Mouse (Mus musculus) brown adipose tissue, adult 24 weeks (tissue): ENCODE results near the gene Cryzl2. TPM values are rescaled to one million over a fixed set of nuclear protein-coding genes. Genes with fewer than 3 reads are reported as not detected.
A peak's percentile ranks its signal among the peaks of the same experiment; 100 is the strongest.

Experiments
- H3K27ac ChIP-seq: fragments of 200-500 bp; replicated peaks from 2 replicates; pipeline ENCODE4 v1.5.1; 2012; ENCODE audit warnings: low read depth, mild to moderate bottlenecking, low read length
- H3K4me1 ChIP-seq: fragments of 200-500 bp; 2 replicates; pipeline ENCODE4 v1.6.1; 2012; ENCODE audit warnings: low read length, mixed read lengths; ENCODE audit not compliant: control insufficient read depth, insufficient read depth, insufficient read length
- H3K4me3 ChIP-seq: fragments of 200-500 bp; 2 replicates; pipeline ENCODE4 v1.5.1; 2012; ENCODE audit warnings: low read depth, mild to moderate bottlenecking, low read length, moderate library complexity; ENCODE audit not compliant: insufficient read depth
- polyA plus RNA-seq: library from polyadenylated mRNA; stranded (reverse); fragments of >200 nt; gene quantifications from 2 replicates; pipeline ENCODE4 v1.2.4, GENCODE M21; 2012; ENCODE audit not compliant: missing spikeins, insufficient read depth, insufficient read length

Gene Cryzl2
- polyA plus RNA-seq, 1 experiment, result 21.4 TPM

- H3K4me3 ChIP-seq, result no peak overlapping the region
- H3K27ac ChIP-seq, result no peak overlapping the region
- no peaks in the 10 kb centered on the region for H3K4me1 ChIP-seq
Measured at GRCm38 (mm10) chr1:157433316-157433715, 25.1 kb upstream of the Cryzl2 start.

GRCm38 (mm10) chr1:157434404-157434803, 24.0 kb upstream of the Cryzl2 start:
- no peaks in the 10 kb centered on the region for H3K4me1 ChIP-seq
- no peak overlapping the region for H3K4me3 ChIP-seq
- no peak overlapping the region for H3K27ac ChIP-seq

- Histone ChIP-seq H3K4me1 (0 out of 2 replicates have a peak, but pooled peaks cover 2% of the 10 kb centered on the region), H3K4me3 (no peak overlapping the region), H3K27ac (no peak overlapping the region)
Measured at GRCm38 (mm10) chr1:157435926-157436325, 22.5 kb upstream of the Cryzl2 start.

- Histone ChIP-seq H3K4me3 (no peak overlapping the region), H3K27ac (no peak overlapping the region), H3K4me1 (peaks cover 5% of the 10 kb centered on the region; the same call in 1 of the 2 replicates)
Measured at GRCm38 (mm10) chr1:157438290-157438689, 20.1 kb upstream of the Cryzl2 start.

GRCm38 (mm10) chr1:157439101-157439500, 19.3 kb upstream of the Cryzl2 start:
- H3K4me3 ChIP-seq, result no peak overlapping the region
- peaks cover 5% of the 10 kb centered on the region; the same call in 1 of the 2 replicates for H3K4me1 ChIP-seq
- H3K27ac ChIP-seq, result no peak overlapping the region

GRCm38 (mm10) chr1:157439973-157440641, 18.3 kb upstream of the Cryzl2 start:
- Histone ChIP-seq H3K4me3 (0 out of 2 replicates have a peak overlapping the region, but pooled peaks have one; percentile 10), H3K4me1 (peaks cover 14% of the 10 kb centered on the region), H3K27ac (no peak overlapping the region)

GRCm38 (mm10) chr1:157443026-157443722, 15.2 kb upstream of the Cryzl2 start:
- H3K4me3 ChIP-seq, result no peak overlapping the region
- peak overlapping the region; percentile 82 for H3K27ac ChIP-seq
- H3K4me1 ChIP-seq, result peaks cover 20% of the 10 kb centered on the region

GRCm38 (mm10) chr1:157443723-157444561, 14.4 kb upstream of the Cryzl2 start:
- Histone ChIP-seq H3K27ac (peak overlapping the region; percentile 82), H3K4me1 (peaks cover 22% of the 10 kb centered on the region), H3K4me3 (no peak overlapping the region)

- H3K27ac ChIP-seq, result peak overlapping the region; percentile 82
- no peak overlapping the region for H3K4me3 ChIP-seq
Measured at GRCm38 (mm10) chr1:157444632-157445300, 13.6 kb upstream of the Cryzl2 start.

GRCm38 (mm10) chr1:157445398-157445910, 12.9 kb upstream of the Cryzl2 start:
- Histone ChIP-seq H3K4me3 (no peak overlapping the region), H3K4me1 (peaks cover 24% of the 10 kb centered on the region), H3K27ac (peak overlapping the region; percentile 19; the same call in 1 of the 2 replicates)

More at GRCm38 (mm10) chr1:157444632-157445300, 13.6 kb upstream of the Cryzl2 start:
- peaks cover 26% of the 10 kb centered on the region for H3K4me1 ChIP-seq

GRCm38 (mm10) chr1:157446325-157446724, 12.1 kb upstream of the Cryzl2 start:
- Histone ChIP-seq H3K27ac (no peak overlapping the region; the same call in 1 of the 2 replicates), H3K4me1 (peaks cover 28% of the 10 kb centered on the region), H3K4me3 (no peak overlapping the region)

- Histone ChIP-seq H3K27ac (0 out of 2 replicates have a peak overlapping the region, but pooled peaks have one; percentile 70), H3K4me1 (peaks cover 28% of the 10 kb centered on the region)
Measured at GRCm38 (mm10) chr1:157447142-157447541, 11.2 kb upstream of the Cryzl2 start.

GRCm38 (mm10) chr1:157448164-157448804, 10.1 kb upstream of the Cryzl2 start:
- H3K27ac ChIP-seq, result peak overlapping the region; percentile 81
- H3K4me3 ChIP-seq, result no peak overlapping the region
- peaks cover 25% of the 10 kb centered on the region for H3K4me1 ChIP-seq

More at GRCm38 (mm10) chr1:157447142-157447541, 11.2 kb upstream of the Cryzl2 start:
- no peak overlapping the region for H3K4me3 ChIP-seq

- Histone ChIP-seq H3K4me1 (peaks cover 25% of the 10 kb centered on the region), H3K27ac (peak overlapping the region; percentile 81), H3K4me3 (no peak overlapping the region)
Measured at GRCm38 (mm10) chr1:157448805-157449188, 9.6 kb upstream of the Cryzl2 start.
